Comparison of ENCODE assay signal across 9 mouse cellular contexts in genomic region chr6:52191860-52192550, GRCm38 (mm10). TPM values are rescaled to one million over a fixed set of nuclear protein-coding genes. Genes with fewer than 3 reads are reported as not detected.
DNase-seq lines count a peak whose midpoint lies in the region; ATAC-seq lines count a peak whose summit lies in the region.
"Had no signal": no experiment of that assay in that cellular context is flagged by ENCODE, and none has a peak within 500 bp of the region (broad histone marks: within the 10 kb centered on the region; RNA-seq: fewer than 3 reads in every experiment).

No protein-coding gene starts in this region.

- H3K4me2 ChIP-seq in embryonic facial prominence, embryonic 15.5 days (replicated peaks) = peak overlapping the region; percentile 78
- H3K4me2 ChIP-seq in heart, embryonic 15.5 days = peak overlapping the region; percentile 81

- H3K27me3 ChIP-seq in embryonic facial prominence, embryonic 15.5 days = peaks cover 99% of the 10 kb centered on the region
- H3K27me3 ChIP-seq in heart, embryonic 15.5 days = peaks cover 100% of the 10 kb centered on the region

- no peak overlapping the region for H3K27ac ChIP-seq in embryonic facial prominence, embryonic 15.5 days (replicated peaks)
- H3K27ac ChIP-seq in heart, embryonic 15.5 days = no peak overlapping the region; the same call in 1 of the 2 replicates

- H3K4me3 ChIP-seq in embryonic facial prominence, embryonic 15.5 days (replicated peaks) = peak overlapping the region; percentile 47
- peak overlapping the region; percentile 57 for H3K4me3 ChIP-seq in heart, embryonic 15.5 days

- 1% methylated on average over 39 of the region's 55 CpGs for WGBS in embryonic facial prominence, embryonic 15.5 days
- 2% methylated on average over 46 of the region's 55 CpGs for WGBS in heart, embryonic 15.5 days

- peak; percentile 7 for DNase-seq in layer of hippocampus, adult 9-11 months
- no peak for DNase-seq in layer of hippocampus, adult 9-10 months (ENCODE audit: low spot score)
- DNase-seq in kidney, postnatal 10 days = peak; percentile 97
- peak; percentile 82 for DNase-seq in retina, postnatal 1 day
- DNase-seq in urinary bladder, postnatal 36 days (ENCODE audit: low spot score in 2 of 2) = peak; percentile 75 to 87

- no peaks in the 10 kb centered on the region for H3K36me3 ChIP-seq in embryonic facial prominence, embryonic 15.5 days
- H3K36me3 ChIP-seq in heart, embryonic 15.5 days = no peaks in the 10 kb centered on the region
- H3K36me3 ChIP-seq: G1E had no signal

- H3K9ac ChIP-seq in embryonic facial prominence, embryonic 15.5 days = no peak overlapping the region
- peak overlapping the region; percentile 15 for H3K9ac ChIP-seq in heart, embryonic 15.5 days

- ATAC-seq in embryonic facial prominence, embryonic 15.5 days (ENCODE audit: insufficient number of reproducible peaks, low FRiP score, low TSS enrichment, low read depth) = peak; percentile 65
- peak; percentile 49 for ATAC-seq in heart, embryonic 15.5 days (replicated peaks; ENCODE audit: insufficient number of reproducible peaks, insufficient read depth, low FRiP score, low read depth)
- ATAC-seq in megakaryocyte, adult 5-6 weeks (ENCODE audit: poor library complexity, severe bottlenecking) = peak; percentile 98

- H3K4me1 ChIP-seq in embryonic facial prominence, embryonic 15.5 days = peaks cover 13% of the 10 kb centered on the region
- peaks cover 18% of the 10 kb centered on the region for H3K4me1 ChIP-seq in heart, embryonic 15.5 days (replicated peaks)

- no peaks in the 10 kb centered on the region for H3K9me3 ChIP-seq in embryonic facial prominence, embryonic 15.5 days (replicated peaks)
- H3K9me3 ChIP-seq in heart, embryonic 15.5 days (replicated peaks) = no peaks in the 10 kb centered on the region

RNA-seq across cellular contexts. Expression of gene Hoxa4, which starts 0.5 kb away (rescaled TPM):
- 0.17 and 0.29 TPM in 2 replicates for polyA plus RNA-seq in embryonic facial prominence, embryonic 15.5 days (2015; fragmentation: Nextera tagmentation; extraction: Ambion mirVana)
- polyA plus RNA-seq in heart, embryonic 15.5 days (2015; fragmentation: Nextera tagmentation; extraction: Ambion mirVana) = 0.43 and 0.77 TPM in 2 replicates
- total RNA-seq in megakaryocyte, adult 5-6 weeks (2015) = 0.27 TPM in 1 of 2 replicates, not detected in the other
- total RNA-seq in megakaryocyte, adult 5-6 weeks (2017) = 0.28 TPM in 1 of 2 replicates, not detected in the other
- total RNA-seq: G1E had no signal
- polyA plus RNA-seq: G1E had no signal

RNA-seq across cellular contexts. Expression of gene Hoxa5, which starts 12.4 kb away (rescaled TPM):
- polyA plus RNA-seq in embryonic facial prominence, embryonic 15.5 days (2015; fragmentation: Nextera tagmentation; extraction: Ambion mirVana) = 0.17 and 0.39 TPM in 2 replicates
- polyA plus RNA-seq in heart, embryonic 15.5 days (2015; fragmentation: Nextera tagmentation; extraction: Ambion mirVana) = 2.3 and 6.3 TPM in 2 replicates
- total RNA-seq in megakaryocyte, adult 5-6 weeks (2015) = 0.09 and 0.13 TPM in 2 replicates
- total RNA-seq in megakaryocyte, adult 5-6 weeks (2017) = 0.18 TPM in 1 of 2 replicates, not detected in the other
- polyA plus RNA-seq: G1E had no signal

RNA-seq across cellular contexts. Expression of gene 5730596B20Rik, which starts 14.7 kb away (rescaled TPM):
- polyA plus RNA-seq in embryonic facial prominence, embryonic 15.5 days (2015; fragmentation: Nextera tagmentation; extraction: Ambion mirVana) = not detected in 2 replicates
- polyA plus RNA-seq in heart, embryonic 15.5 days (2015; fragmentation: Nextera tagmentation; extraction: Ambion mirVana) = 0.33 and 0.68 TPM in 2 replicates
- not detected in 2 replicates for total RNA-seq in megakaryocyte, adult 5-6 weeks (2015)
- total RNA-seq in megakaryocyte, adult 5-6 weeks (2017) = not detected in 2 replicates
- polyA plus RNA-seq: G1E had no signal

RNA-seq across cellular contexts. Expression of gene Hoxa6, which starts 16.5 kb away (rescaled TPM):
- not detected in 2 replicates for polyA plus RNA-seq in embryonic facial prominence, embryonic 15.5 days (2015; fragmentation: Nextera tagmentation; extraction: Ambion mirVana)
- polyA plus RNA-seq in heart, embryonic 15.5 days (2015; fragmentation: Nextera tagmentation; extraction: Ambion mirVana) = 0.27 TPM in 1 of 2 replicates, not detected in the other
- total RNA-seq in megakaryocyte, adult 5-6 weeks (2015) = not detected in 2 replicates
- not detected in 2 replicates for total RNA-seq in megakaryocyte, adult 5-6 weeks (2017)
- polyA plus RNA-seq: G1E had no signal

RNA-seq across cellular contexts. Expression of gene Hoxa3, which starts 21.1 kb away (rescaled TPM):
- polyA plus RNA-seq in embryonic facial prominence, embryonic 15.5 days (2015; fragmentation: Nextera tagmentation; extraction: Ambion mirVana) = 0.11 and 0.13 TPM in 2 replicates
- polyA plus RNA-seq in heart, embryonic 15.5 days (2015; fragmentation: Nextera tagmentation; extraction: Ambion mirVana) = 0.89 and 2.4 TPM in 2 replicates
- total RNA-seq in megakaryocyte, adult 5-6 weeks (2015) = 0.93 TPM in 1 of 2 replicates, not detected in the other
- not detected in 2 replicates for total RNA-seq in megakaryocyte, adult 5-6 weeks (2017)
- polyA plus RNA-seq: G1E had no signal
